Mouse (Mus musculus) heart, postnatal 0 days (tissue): ENCODE results near the gene Mau2. TPM values are rescaled to one million over a fixed set of nuclear protein-coding genes. Genes with fewer than 3 reads are reported as not detected.
A peak's percentile ranks its signal among the peaks of the same experiment; 100 is the strongest.

ENCODE experiments used
- ATAC-seq: fragments of 200-750 bp; cut with Nextera tagmentation; 2 replicates; pipeline ENCODE4 v1.8.0; 2017; ENCODE audit warnings: low read depth, moderate number of reproducible peaks, moderate library complexity; ENCODE audit not compliant: insufficient read depth
- DNase-seq: peaks from one replicate; pipeline ENCODE4 v3.0.0-alpha.2; 2016; ENCODE audit warnings: low spot score
- H3K27ac ChIP-seq: fragments of 300-500 bp; sonication (generic); 2 replicates; pipeline ENCODE4 v1.5.1; 2014; ENCODE audit warnings: low read depth, mild to moderate bottlenecking
- H3K27me3 ChIP-seq: fragments of 300-500 bp; sonication (generic); 2 replicates; pipeline ENCODE4 v1.6.1; 2014; ENCODE audit warnings: low read length, mixed read lengths; ENCODE audit not compliant: control insufficient read depth, insufficient read depth
- H3K36me3 ChIP-seq: fragments of 300-500 bp; sonication (generic); replicated peaks from 2 replicates; pipeline ENCODE4 v1.6.1; 2014; ENCODE audit warnings: low read length, mixed read lengths; ENCODE audit not compliant: control insufficient read depth, insufficient read depth
- H3K4me1 ChIP-seq: fragments of 300-500 bp; sonication (generic); 2 replicates; pipeline ENCODE4 v1.6.1; 2014; ENCODE audit warnings: antibody characterized with exemption; ENCODE audit not compliant: control insufficient read depth, insufficient read depth
- H3K4me2 ChIP-seq: fragments of 300-500 bp; sonication (generic); 2 replicates; pipeline ENCODE4 v1.6.1; 2014; ENCODE audit warnings: low read depth, mild to moderate bottlenecking, low read length, moderate library complexity
- H3K4me3 ChIP-seq: fragments of 300-500 bp; sonication (generic); 2 replicates; pipeline ENCODE4 v1.5.1; 2014; ENCODE audit warnings: low read depth, low read length
- H3K9ac ChIP-seq: fragments of 300-500 bp; sonication (generic); replicated peaks from 2 replicates; pipeline ENCODE4 v1.6.1; 2014; ENCODE audit warnings: low read depth, low read length, mixed read lengths
- H3K9me3 ChIP-seq: fragments of 300-500 bp; sonication (generic); replicated peaks from 2 replicates; pipeline ENCODE4 v1.6.1; 2016; ENCODE audit warnings: low read length; ENCODE audit not compliant: control insufficient read depth
- CTCF ChIP-seq: IDR thresholded peaks from 2 replicates; pipeline ENCODE4 v1.5.1; 2016; ENCODE audit warnings: antibody characterized with exemption, control low read depth, low read depth
- EP300 ChIP-seq: IDR thresholded peaks from 2 replicates; pipeline ENCODE4 v1.6.1; 2016; ENCODE audit warnings: antibody characterized with exemption, low read depth
- WGBS: fragments of 180-500 bp; shearing (Covaris S2); extraction: QIAGEN DNeasy Blood & Tissue Kit; methylation state at CpG from one replicate; pipeline ENCODE4 v1.1.7; 2014; 5-methylcytosine and 5-hydroxymethylcytosine counted together
- polyA plus RNA-seq: library from polyadenylated mRNA; unstranded; fragments of >200 nt; fragmentation: Nextera tagmentation; extraction: Ambion mirVana; gene quantifications from 2 replicates; pipeline ENCODE4 v1.2.1, GENCODE M21; 2015
- total RNA-seq: library from RNA; depleted of rRNA; stranded (reverse); fragments of >200 nt; gene quantifications from 2 replicates; pipeline ENCODE4 v1.2.3, GENCODE M21; 2014; ENCODE audit warnings: low replicate concordance

Gene Mau2
- total and polyA plus RNA-seq, 2 experiments from 2014 or later, result 25.6 to 92.3 TPM

GRCm38 (mm10) chr8:69984876-69985553 lies 57.5 kb downstream of the Mau2 start:
- H3K9me3 ChIP-seq, result no peaks in the 10 kb centered on the region
- H3K4me3 ChIP-seq, result no peak overlapping the region
- DNase-seq, result no peak
- H3K27ac ChIP-seq, result no peak overlapping the region
- TF ChIP-seq CTCF, result no peak
- no peak for TF ChIP-seq EP300
- 77% methylated on average over 2 of the region's 2 CpGs for WGBS
- H3K36me3 ChIP-seq, result no peaks in the 10 kb centered on the region
- no peak overlapping the region for H3K4me2 ChIP-seq
- no peaks in the 10 kb centered on the region for H3K27me3 ChIP-seq
- no peaks in the 10 kb centered on the region for H3K4me1 ChIP-seq
- H3K9ac ChIP-seq, result no peak overlapping the region
- no peak for ATAC-seq

GRCm38 (mm10) chr8:69978456-69978855 lies 64.1 kb downstream of the Mau2 start:
- no peak for ATAC-seq
- Histone ChIP-seq H3K4me1 (no peaks in the 10 kb centered on the region; the same call in 1 of the 2 replicates), H3K9ac (no peak overlapping the region), H3K36me3 (no peaks in the 10 kb centered on the region), H3K4me2 (no peak overlapping the region), H3K27me3 (no peaks in the 10 kb centered on the region), H3K27ac (no peak overlapping the region), H3K9me3 (no peaks in the 10 kb centered on the region), H3K4me3 (no peak overlapping the region)
- no peak for DNase-seq
- WGBS, result 86% methylated on average over 4 of the region's 4 CpGs
- no peak for TF ChIP-seq EP300
- TF ChIP-seq CTCF, result no peak

GRCm38 (mm10) chr8:69974806-69975205 lies 67.7 kb downstream of the Mau2 start:
- Histone ChIP-seq H3K9me3 (no peaks in the 10 kb centered on the region), H3K27ac (peak overlapping the region; percentile 90), H3K36me3 (no peaks in the 10 kb centered on the region), H3K4me3 (peak overlapping the region; percentile 89), H3K4me1 (peaks cover 33% of the 10 kb centered on the region), H3K4me2 (peak overlapping the region; percentile 78), H3K9ac (peak overlapping the region; percentile 95), H3K27me3 (no peaks in the 10 kb centered on the region)
- 54% methylated on average over 5 of the region's 5 CpGs for WGBS
- no peak for TF ChIP-seq CTCF
- TF ChIP-seq EP300, result no peak
- DNase-seq, result no peak
- ATAC-seq, result no peak

GRCm38 (mm10) chr8:69974194-69974614 lies 68.3 kb downstream of the Mau2 start:
- H3K9ac ChIP-seq, result peak overlapping the region; percentile 95
- ATAC-seq, result peak; percentile 96
- H3K4me2 ChIP-seq, result peak overlapping the region; percentile 78
- H3K36me3 ChIP-seq, result no peaks in the 10 kb centered on the region
- 1% methylated on average over 30 of the region's 50 CpGs for WGBS
- H3K27ac ChIP-seq, result peak overlapping the region; percentile 90
- no peaks in the 10 kb centered on the region for H3K27me3 ChIP-seq
- TF ChIP-seq EP300, result no peak
- TF ChIP-seq CTCF, result no peak
- H3K4me3 ChIP-seq, result peak overlapping the region; percentile 89
- H3K9me3 ChIP-seq, result no peaks in the 10 kb centered on the region
- H3K4me1 ChIP-seq, result peaks cover 39% of the 10 kb centered on the region
- peak; percentile 92 for DNase-seq

- Histone ChIP-seq H3K4me3 (peak overlapping the region; percentile 89), H3K4me2 (peak overlapping the region; percentile 78), H3K9me3 (no peaks in the 10 kb centered on the region), H3K9ac (peak overlapping the region; percentile 95), H3K27ac (peak overlapping the region; percentile 90), H3K27me3 (no peaks in the 10 kb centered on the region), H3K4me1 (peaks cover 40% of the 10 kb centered on the region), H3K36me3 (no peaks in the 10 kb centered on the region)
- DNase-seq (no peak), ATAC-seq (peak; percentile 27)
- under 1% methylated on average over 47 of the region's 68 CpGs for WGBS
- TF ChIP-seq CTCF, result no peak
- no peak for TF ChIP-seq EP300
These were observed 68.9 kb downstream of the Mau2 start for GRCm38 (mm10) chr8:69973442-69974161.
